Mouse (Mus musculus): ENCODE results near the gene Trim39. TPM values are rescaled to one million over a fixed set of nuclear protein-coding genes. Genes with fewer than 3 reads are reported as not detected.

Gene Trim39
- 27.0 and 28.5 TPM in 2 replicates for total RNA-seq (2017)

DNA sequence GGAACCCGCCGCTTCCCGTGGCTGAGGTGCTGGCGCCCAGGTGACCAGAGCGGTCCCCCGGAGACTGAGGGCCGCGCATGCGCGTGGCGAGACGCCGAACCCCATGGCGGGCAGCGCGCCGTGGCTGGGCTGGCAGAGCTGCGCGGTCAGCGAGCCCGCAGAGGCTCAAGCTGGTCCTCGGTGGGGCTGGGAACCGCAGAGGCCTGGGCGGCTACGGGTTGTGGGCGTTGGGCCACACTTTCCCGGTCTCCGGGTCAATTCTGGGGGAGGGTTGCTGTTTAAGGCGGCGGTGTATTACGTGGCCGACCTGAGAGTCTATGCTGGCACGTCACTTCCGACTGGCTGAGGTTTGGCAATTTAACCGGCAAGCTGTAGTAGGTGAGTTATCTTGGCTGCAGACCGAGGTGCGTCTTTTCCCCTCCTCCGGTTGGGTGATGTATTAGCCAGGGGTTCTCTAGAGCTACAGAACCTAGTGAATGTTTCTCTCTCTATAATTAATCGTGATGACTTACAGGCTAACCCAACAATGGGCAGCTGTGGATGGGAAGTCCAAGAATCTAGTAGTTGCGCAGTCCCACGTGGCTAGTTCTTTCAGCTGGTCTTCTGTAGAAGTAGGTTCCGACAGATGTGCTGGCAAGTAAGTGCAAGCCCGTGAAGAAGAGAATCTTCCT lies at the start of gene Trim39:
TSS of gene Trim39 (minus strand) at position 662 of the 671 bp plus-strand sequence.
- ATAC-seq (replicated peaks in 1 of 2; ENCODE audit: insufficient read depth in 1 of 2, low FRiP score in 2 of 2, low TSS enrichment in 1 of 2, low read depth in 1 of 2, poor library complexity in 2 of 2, severe bottlenecking in 2 of 2): peak; percentile 78 to 81

DNA sequence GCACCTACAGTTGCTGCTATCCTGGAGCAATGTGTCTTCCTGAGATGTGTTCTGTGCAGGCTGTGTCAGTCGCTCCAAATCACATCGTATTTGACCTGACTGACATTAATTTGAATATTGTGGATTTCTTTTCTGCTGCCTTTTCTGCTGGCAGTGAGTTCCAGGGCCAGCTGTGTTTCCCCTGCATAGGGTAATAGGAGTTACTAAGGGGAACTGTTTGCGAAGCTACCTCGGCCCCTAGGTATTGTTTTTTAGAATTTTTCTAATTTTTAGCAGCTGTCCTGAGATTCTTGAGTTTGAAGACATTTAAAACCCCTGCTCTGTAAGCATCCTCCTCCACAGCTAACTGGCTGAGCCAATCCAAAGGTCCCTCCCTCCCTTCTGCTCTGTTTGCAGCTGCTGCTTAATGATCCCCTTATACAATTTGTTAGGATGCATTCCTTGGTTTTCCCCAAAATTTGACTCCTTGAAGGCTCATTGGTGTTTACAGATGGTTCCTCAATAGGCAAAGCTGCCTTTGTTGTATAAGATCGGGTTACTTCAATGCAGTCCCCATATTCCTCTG lies 43.7 kb upstream of the Trim39 start:
- no peak for ATAC-seq (replicated peaks in 1 of 2; ENCODE audit: insufficient read depth in 1 of 2, low FRiP score in 2 of 2, low TSS enrichment in 1 of 2, low read depth in 1 of 2, poor library complexity in 2 of 2, severe bottlenecking in 2 of 2)

DNA sequence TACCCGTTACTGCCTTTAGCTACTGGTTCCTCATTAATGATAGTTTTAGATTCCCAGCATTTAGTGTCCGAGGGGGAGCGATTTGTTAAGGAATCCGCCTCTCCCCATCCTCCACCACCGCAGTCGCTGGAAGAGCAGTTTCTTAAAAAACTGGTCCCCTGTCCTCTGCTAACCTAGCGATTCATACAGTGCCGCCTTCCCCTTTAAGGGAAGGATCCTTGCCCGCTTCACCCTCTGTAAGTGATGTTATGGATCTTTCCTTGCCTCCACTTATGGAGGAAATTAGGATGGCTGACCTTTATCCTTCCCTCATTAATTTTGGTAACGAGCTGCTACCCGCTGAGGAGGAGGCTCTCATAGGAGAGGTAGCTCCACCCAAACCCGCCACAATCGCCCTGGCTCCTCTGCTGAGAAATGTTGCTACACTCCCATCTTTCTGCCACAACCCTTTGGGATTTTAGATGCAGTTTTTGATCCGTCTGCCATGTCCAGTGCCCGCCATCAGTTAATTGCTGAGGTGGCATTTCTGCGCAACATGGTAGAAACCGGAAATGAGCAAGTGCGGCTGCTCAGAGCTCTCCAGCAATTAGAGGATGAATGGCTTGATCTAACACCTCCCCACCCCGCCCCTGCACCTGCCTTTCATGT lies 43.1 kb upstream of the Trim39 start:
- peak; percentile 62 to 76 for ATAC-seq (replicated peaks in 1 of 2; ENCODE audit: insufficient read depth in 1 of 2, low FRiP score in 2 of 2, low TSS enrichment in 1 of 2, low read depth in 1 of 2, poor library complexity in 2 of 2, severe bottlenecking in 2 of 2)

DNA sequence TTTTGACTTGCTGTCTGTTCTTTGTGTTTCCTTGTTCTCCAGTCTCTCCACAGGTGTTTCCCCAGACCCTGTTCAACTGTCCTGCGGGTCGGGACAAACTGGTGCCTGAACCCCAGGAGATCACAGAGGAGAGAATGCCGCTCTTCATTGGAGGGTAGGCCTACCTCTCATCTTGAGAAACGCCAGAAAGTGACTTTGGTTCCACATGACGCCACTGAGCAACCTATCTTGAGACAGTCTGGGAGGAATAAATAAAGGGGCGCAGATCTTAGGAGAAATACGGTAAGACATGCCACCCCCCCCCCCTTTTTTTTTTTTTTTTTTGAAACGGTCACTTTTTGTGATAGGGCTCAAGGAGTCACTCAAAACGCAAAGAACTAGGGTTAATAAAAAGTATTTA lies 42.5 kb upstream of the Trim39 start:
- no peak; a peak in 1 of 4 replicates for ATAC-seq (replicated peaks in 1 of 2; ENCODE audit: insufficient read depth in 1 of 2, low FRiP score in 2 of 2, low TSS enrichment in 1 of 2, low read depth in 1 of 2, poor library complexity in 2 of 2, severe bottlenecking in 2 of 2)

DNA sequence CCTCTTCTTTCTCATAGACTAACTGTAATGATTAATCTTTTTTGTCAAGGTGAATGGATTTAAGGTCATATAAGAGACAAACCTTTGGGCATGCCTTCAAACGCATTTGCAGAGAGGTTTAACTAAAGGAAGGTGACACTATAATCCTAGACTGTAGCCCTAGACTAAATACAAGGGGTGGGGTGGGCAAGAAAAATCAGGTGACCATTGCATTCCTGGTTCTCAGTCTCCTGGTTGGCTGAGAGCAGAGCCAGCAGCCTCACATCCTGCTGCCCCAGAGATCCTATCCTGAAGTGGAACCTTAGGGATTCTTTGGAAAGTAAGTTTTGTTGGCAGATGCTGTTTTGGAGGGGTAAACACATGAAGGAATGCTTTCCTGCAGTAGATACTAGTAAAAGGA lies 37.2 kb upstream of the Trim39 start:
- no peak for ATAC-seq (replicated peaks in 1 of 2; ENCODE audit: insufficient read depth in 1 of 2, low FRiP score in 2 of 2, low TSS enrichment in 1 of 2, low read depth in 1 of 2, poor library complexity in 2 of 2, severe bottlenecking in 2 of 2)

DNA sequence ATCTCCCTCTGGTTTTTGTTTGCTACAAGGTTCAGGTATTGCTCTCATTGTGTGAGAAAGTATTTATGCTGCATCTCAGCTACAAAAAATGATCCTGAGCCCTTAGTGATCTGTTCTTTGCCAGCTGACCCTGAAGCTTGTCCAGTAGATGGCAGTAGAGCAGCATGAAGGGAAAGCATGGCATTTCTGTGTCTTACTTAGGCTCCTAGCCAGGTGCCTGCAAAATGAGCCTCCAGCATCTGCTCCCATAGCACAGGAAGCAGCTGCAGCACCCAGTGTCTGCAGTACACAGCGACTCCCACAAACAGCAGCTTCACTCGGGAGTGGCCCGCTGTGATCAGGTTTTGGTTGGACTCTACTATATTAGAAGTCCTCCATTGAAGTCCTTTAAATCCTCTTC lies 36.8 kb upstream of the Trim39 start:
- peak in 1 of 2 experiments; percentile 59; a peak in 3 of 4 replicates for ATAC-seq (replicated peaks in 1 of 2; ENCODE audit: insufficient read depth in 1 of 2, low FRiP score in 2 of 2, low TSS enrichment in 1 of 2, low read depth in 1 of 2, poor library complexity in 2 of 2, severe bottlenecking in 2 of 2)

DNA sequence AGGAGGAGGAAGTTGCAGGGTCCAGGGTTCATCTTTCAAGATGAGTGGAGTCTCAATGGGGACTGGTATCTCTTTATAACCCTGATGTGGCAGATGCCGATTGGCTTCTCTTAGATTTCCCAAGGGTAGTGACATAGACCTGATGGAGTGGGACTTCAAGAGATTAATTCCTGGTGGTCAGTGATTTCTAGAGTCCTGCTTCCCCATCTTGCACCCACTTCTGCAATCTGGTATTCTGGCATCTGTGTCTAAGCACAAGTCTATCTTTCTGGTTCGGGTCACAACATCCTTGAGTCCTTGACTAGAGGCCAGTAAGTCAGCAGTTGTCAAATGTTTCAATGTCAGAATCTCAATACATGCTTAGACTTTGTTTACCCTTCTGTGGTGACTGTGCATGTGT lies 14.3 kb upstream of the Trim39 start, which contains the start of gene H2-M10.2:
TSS of gene H2-M10.2 (minus strand) at position 101 of the 400 bp plus-strand sequence.
- ATAC-seq (replicated peaks in 1 of 2; ENCODE audit: insufficient read depth in 1 of 2, low FRiP score in 2 of 2, low TSS enrichment in 1 of 2, low read depth in 1 of 2, poor library complexity in 2 of 2, severe bottlenecking in 2 of 2): no peak

DNA sequence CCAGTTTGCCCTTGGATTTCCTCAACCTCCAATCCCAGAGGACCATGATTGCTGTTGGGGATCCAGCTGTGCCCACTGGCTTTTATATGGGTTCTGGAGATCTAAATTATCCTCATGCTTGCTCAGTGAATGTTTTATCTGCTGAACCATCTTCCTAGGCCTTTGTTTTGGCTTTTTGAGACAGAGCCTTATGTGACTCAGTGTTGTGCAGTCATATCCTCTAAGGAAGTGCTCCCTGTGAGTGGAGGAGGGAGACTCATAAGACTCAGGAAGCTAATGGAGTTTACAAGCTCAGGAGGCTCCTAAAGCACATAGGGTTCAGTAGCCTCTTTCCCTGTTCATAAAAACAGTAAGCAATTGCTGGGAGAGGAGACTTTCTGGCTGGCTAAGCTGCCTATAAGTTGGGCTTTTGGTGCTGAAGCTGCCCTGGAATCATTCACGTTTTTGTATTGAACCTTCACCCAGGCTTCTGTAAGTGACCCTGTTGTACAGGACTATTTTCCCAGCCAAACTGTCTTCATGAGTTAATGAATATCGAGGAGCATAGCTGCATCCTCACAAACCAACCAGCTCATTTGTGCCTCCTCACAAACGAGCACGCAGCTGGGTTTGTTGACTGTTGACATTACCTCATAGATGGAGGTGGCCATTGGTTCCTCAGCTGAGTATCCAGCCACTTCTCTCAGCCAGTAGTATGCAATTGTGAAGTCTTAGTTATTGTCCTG lies 9.6 kb upstream of the Trim39 start:
- ATAC-seq (replicated peaks in 1 of 2; ENCODE audit: insufficient read depth in 1 of 2, low FRiP score in 2 of 2, low TSS enrichment in 1 of 2, low read depth in 1 of 2, poor library complexity in 2 of 2, severe bottlenecking in 2 of 2): no peak

DNA sequence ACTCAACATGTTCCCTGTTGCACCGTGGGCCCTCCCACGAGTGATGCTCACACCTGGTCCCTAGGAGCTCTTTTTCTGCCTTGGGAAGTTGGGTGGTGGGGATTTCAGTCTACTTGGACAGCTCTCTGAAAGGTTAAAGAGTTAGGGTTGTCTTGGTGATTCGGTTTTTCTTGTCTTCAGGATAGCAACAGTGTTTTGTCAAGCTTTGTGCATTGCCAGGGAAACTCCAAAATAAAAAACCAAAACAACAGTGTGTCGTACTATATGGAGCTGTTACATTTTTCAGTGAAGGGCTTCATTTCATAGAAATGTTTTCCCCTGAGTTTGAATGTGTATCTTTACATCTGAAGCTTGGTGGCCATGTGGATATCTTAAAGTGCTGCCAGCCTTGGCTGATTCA lies 2.7 kb upstream of the Trim39 start:
- no peak for ATAC-seq (replicated peaks in 1 of 2; ENCODE audit: insufficient read depth in 1 of 2, low FRiP score in 2 of 2, low TSS enrichment in 1 of 2, low read depth in 1 of 2, poor library complexity in 2 of 2, severe bottlenecking in 2 of 2)

DNA sequence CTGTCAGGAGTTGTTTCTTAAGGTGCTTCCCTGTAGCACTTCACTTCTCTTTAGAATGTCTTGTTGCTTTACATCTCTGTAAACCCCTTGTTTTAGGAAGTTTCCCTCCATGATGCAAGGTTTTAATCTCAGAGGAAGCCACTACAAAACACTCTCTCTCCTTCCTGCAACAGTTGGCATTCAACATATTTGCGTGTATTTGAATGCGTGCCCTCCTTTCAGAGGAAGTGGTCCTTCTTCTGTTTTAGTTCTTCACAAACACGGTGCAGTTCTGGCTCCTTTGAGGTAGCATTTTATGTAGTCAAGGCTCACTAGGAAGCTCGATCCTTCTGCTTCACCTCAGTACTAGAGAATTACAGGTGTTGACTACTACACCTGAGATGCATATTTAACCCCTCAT lies 1.7 kb upstream of the Trim39 start:
- ATAC-seq (replicated peaks in 1 of 2; ENCODE audit: insufficient read depth in 1 of 2, low FRiP score in 2 of 2, low TSS enrichment in 1 of 2, low read depth in 1 of 2, poor library complexity in 2 of 2, severe bottlenecking in 2 of 2): no peak

DNA sequence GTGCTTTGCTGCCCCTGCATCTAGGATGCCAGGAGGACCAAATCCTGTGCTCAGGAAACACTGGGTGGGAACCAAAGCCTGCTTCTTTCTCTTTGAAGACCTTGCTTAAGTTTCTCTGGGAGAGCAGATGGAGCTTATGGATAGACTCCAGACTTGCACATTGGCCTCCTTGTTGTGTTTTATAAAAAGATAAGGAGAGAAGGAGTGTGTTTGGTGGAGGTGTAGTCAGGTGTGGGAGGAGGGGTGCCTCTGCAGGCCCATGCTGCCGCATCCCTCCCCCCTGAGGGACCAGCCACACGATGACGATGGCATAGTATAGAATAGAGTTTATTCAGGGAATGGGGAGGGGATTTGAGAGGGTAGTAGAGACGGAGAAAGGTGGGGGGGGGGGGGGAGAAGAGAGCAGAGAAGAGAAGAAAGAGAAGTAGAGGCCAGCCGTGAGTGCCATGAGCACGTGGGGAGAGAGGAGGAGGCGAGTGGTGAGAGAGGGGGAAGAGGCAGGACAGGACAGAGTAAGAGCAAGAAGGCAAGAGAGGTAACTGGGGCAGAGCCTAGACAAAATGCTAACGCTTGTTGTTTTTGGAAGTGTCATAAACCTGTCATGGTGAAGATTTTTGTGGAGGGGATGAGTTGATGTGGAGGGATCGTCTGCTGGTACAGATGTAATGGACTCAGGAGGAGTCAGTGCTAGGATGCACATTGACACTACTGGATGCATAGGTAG lies 758 bp upstream of the Trim39 start:
- no peak for ATAC-seq (replicated peaks in 1 of 2; ENCODE audit: insufficient read depth in 1 of 2, low FRiP score in 2 of 2, low TSS enrichment in 1 of 2, low read depth in 1 of 2, poor library complexity in 2 of 2, severe bottlenecking in 2 of 2)

DNA sequence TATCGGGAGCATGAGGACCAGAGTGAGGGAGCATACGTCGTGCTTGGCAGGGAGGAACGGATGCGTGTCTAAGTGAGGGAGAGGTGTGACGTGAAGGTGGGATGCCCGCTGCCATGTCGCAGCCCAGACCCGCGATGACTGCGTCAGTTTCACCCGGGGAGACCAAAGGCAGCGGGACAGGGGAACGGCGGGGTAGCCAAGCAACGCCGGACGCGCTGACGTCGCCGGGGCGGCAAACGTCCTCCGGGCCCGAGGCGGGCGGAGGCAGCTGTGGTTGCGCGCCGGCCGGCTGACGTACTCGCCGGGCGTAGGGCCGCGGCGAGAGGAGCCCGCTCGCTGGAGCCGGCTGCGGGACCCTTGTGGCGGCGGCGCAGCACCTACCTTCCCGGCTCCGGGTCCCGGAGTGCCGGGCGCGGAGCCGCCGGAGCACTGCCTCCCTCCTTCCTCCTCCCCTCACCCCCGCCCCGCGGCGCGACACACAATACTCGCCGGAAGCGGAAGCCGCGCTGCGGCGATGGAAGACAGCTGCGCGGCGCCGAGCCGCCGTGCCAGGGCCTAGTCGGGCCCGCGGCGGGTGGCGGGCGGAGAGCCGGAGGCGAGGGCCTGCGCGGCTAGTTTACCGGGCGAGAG lies 976 bp downstream of the Trim39 start:
- peak; percentile 68 to 74 for ATAC-seq (replicated peaks in 1 of 2; ENCODE audit: insufficient read depth in 1 of 2, low FRiP score in 2 of 2, low TSS enrichment in 1 of 2, low read depth in 1 of 2, poor library complexity in 2 of 2, severe bottlenecking in 2 of 2)

DNA sequence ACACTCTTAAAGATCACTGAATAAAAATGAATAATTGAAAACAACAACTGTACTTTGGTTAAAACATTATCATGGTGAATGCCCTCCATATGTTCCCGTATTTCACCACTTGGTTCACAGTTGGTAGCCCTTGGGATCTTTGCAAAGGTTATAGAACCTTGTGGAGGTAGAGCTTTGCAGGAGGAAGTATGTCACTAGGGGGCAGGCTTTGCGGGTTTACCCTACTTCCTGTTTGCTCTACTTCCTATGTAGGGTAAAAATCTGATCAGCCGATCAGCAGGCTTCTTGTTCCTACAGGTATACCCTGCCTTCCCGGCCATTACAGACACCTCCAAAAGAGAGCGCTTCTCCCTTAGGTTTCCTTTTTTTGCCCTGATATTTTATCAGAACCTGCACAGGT lies 6.2 kb downstream of the Trim39 start:
- ATAC-seq (replicated peaks in 1 of 2; ENCODE audit: insufficient read depth in 1 of 2, low FRiP score in 2 of 2, low TSS enrichment in 1 of 2, low read depth in 1 of 2, poor library complexity in 2 of 2, severe bottlenecking in 2 of 2): peak; percentile 43 to 57

DNA sequence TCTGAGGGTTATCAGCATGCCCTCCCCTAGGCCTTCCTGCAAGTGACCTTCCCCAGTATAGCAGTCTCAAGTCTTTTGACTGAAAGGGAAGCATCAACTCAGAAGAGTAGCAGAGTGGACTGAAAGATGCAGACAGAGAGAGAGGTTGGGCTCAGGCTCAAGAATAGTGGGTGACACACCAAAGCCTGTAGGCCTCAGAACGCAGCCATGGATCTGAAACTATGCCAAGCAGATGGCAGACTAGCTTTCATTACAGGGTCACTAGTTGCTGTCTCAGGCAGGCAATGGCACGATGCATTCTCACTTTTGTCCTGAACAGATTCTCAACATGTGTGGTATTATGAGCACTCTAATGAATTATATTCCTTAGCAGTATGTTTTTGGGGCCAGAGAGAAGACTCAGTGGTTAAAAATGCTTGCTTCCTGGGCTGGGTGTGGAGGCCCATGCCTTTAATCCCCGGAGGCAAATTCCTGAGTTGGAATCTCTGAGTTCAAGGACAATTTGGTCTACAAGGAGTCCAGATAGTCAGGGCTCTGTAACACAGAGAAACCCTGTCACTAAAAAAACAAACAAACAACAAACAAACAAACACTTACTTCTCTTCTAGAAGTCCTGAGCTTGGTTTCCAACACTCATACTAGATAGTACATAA lies 7.6 kb downstream of the Trim39 start:
- no peak for ATAC-seq (replicated peaks in 1 of 2; ENCODE audit: insufficient read depth in 1 of 2, low FRiP score in 2 of 2, low TSS enrichment in 1 of 2, low read depth in 1 of 2, poor library complexity in 2 of 2, severe bottlenecking in 2 of 2)

DNA sequence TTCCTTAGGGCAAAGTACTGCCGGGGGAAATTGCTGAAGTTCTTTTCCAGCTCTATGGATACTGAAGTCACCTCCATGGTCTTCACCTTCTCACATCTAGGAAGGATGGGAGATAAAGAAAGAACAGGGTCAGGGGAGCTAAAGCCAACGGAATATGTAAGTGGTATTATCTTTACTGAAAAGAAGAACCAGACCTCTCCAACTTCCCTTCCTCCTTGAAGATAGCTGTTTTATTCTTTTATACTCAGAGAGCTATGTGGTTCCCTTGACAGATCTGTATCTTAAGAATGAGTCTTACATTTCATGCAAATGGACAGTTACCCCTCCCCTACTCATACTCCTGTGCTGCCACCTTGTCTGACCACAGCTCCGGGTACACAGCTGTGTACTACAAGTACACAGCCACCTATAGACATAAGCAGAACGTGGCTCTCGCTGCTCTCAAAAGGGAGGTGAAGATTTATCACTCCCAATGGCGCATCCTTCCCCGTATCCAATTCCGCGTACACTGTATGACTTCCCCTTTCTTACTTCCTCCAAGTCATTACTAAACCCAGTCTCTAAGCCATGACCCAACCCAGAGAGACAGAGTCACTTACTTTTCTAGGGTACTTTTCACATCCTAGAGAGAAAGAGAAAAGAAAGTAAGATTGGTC lies 10.4 kb downstream of the Trim39 start:
- peak; percentile 46 to 52; a peak in 2 of 4 replicates for ATAC-seq (replicated peaks in 1 of 2; ENCODE audit: insufficient read depth in 1 of 2, low FRiP score in 2 of 2, low TSS enrichment in 1 of 2, low read depth in 1 of 2, poor library complexity in 2 of 2, severe bottlenecking in 2 of 2)

DNA sequence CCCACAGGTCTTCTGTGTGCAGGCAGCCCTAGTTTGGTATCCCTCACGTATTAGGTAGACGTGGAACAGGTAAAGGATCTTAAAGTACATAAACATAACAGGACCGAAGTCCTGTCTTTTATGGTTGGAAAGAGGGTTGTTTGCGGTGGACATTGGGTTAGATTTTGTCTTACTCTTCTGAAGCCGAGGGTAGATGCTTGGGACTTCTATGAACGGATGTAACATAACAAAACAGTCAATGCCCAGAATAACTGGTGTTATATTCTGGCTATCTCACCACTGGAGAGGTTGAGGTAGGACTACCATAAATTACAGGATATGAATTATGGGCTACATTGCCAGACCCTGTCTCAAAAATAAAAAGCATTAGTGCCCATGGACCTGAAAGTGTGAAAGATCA lies 14.1 kb downstream of the Trim39 start, which contains the start of gene Rpp21:
TSS of gene Rpp21 (minus strand) at position 101 of the 400 bp plus-strand sequence.
- ATAC-seq (replicated peaks in 1 of 2; ENCODE audit: insufficient read depth in 1 of 2, low FRiP score in 2 of 2, low TSS enrichment in 1 of 2, low read depth in 1 of 2, poor library complexity in 2 of 2, severe bottlenecking in 2 of 2): no peak
